Comparison of ENCODE assay signal across 5 mouse cellular contexts in the genomic region with DNA sequence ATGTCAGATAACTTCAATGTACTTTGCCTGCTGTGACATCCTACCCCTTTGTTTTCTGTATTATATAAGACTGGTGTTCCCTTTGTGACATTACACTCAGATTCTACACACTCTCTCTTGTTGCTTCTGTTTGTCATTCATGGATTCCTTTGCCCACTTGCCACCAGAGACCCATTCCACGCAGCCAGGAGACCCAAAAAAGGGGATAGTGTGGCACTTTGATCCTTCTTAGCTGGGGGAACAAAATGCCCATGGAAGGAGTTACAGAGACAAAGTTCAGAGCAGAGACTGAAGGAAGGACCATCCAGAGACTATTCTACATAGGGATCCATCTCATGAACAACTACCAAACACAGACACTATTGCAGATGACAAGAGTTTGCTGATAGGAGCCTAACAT. TPM values are rescaled to one million over a fixed set of nuclear protein-coding genes. Genes with fewer than 3 reads are reported as not detected.
DNase-seq lines count a peak whose midpoint lies in the region; ATAC-seq and TF ChIP-seq lines count a peak whose summit lies in the region.
"Not testable (repeated sequence)": the region's sequence is repeated elsewhere in the genome, so short reads cannot be mapped to it uniquely, and the experiment has no call there.

No protein-coding gene starts in this region.

- not testable (repeated sequence) for H3K36me3 ChIP-seq in intestine, embryonic 14.5 days (ENCODE audit: control insufficient read depth, insufficient read depth, low read length); liver, postnatal 0 days (replicated peaks; ENCODE audit: insufficient read depth, low read length)

- H3K4me3 ChIP-seq in intestine, embryonic 14.5 days (ENCODE audit: low read depth, low read length); liver, postnatal 0 days (ENCODE audit: low read depth, low read length): not testable (repeated sequence)

- not testable (repeated sequence) for H3K4me1 ChIP-seq in intestine, embryonic 14.5 days (replicated peaks; ENCODE audit: control insufficient read depth, insufficient read depth, low read length); liver, postnatal 0 days (ENCODE audit: insufficient read depth)

- WGBS in intestine, embryonic 14.5 days, result 62% methylated on average over 1 of the region's 1 CpGs
- WGBS in liver, postnatal 0 days (ENCODE audit: insufficient replicate concordance), result 49% methylated on average over 1 of the region's 1 CpGs

- H3K9ac ChIP-seq in intestine, embryonic 14.5 days (ENCODE audit: low read length); liver, postnatal 0 days (replicated peaks): not testable (repeated sequence)

- not testable (repeated sequence) for TF ChIP-seq EP300 in liver, postnatal 0 days (IDR thresholded peaks at IDR 0.05; ENCODE audit: low read depth)

- not testable (repeated sequence) for H3K9me3 ChIP-seq in intestine, embryonic 14.5 days (ENCODE audit: control insufficient read depth, low read length); liver, postnatal 0 days (ENCODE audit: low read length)

- H3K27ac ChIP-seq in intestine, embryonic 14.5 days (ENCODE audit: low read depth); liver, postnatal 0 days (ENCODE audit: low read depth): not testable (repeated sequence)

- H3K27me3 ChIP-seq in intestine, embryonic 14.5 days (replicated peaks; ENCODE audit: control insufficient read depth, insufficient read depth, low read length); liver, postnatal 0 days (ENCODE audit: insufficient read depth, low read length): not testable (repeated sequence)

- TF ChIP-seq CTCF in liver, postnatal 0 days (IDR thresholded peaks at IDR 0.05; ENCODE audit: low read depth), result not testable (repeated sequence)

- DNase-seq in embryo, embryonic 10 days (ENCODE audit: low spot score), result peak; percentile 2
- peak; percentile 83 for DNase-seq in heart, adult 11 months
- DNase-seq in intestine, embryonic 14.5 days (ENCODE audit: low spot score), result peak; percentile 46
- DNase-seq in liver, postnatal 0 days, result peak; percentile 12
- DNase-seq in neural tube, embryonic 10.5 days (ENCODE audit: extremely low spot score, low spot score), result peak; percentile 9

- not testable (repeated sequence) for H3K4me2 ChIP-seq in intestine, embryonic 14.5 days (ENCODE audit: low read length); liver, postnatal 0 days (ENCODE audit: low read depth, low read length)

- ATAC-seq in intestine, embryonic 14.5 days (replicated peaks; ENCODE audit: low FRiP score, low TSS enrichment, low read depth); liver, postnatal 0 days: not testable (repeated sequence)

RNA-seq across cellular contexts. Expression of gene Zfp709, which starts 59.1 kb away (rescaled TPM):
- polyA plus RNA-seq in intestine, embryonic 14.5 days (2014; fragmentation: Nextera tagmentation; extraction: Ambion mirVana), result 5.8 and 6.9 TPM in 2 replicates
- 1.8 and 1.9 TPM in 2 replicates for polyA plus RNA-seq in liver, postnatal 0 days (2015; fragmentation: Nextera tagmentation; extraction: Ambion mirVana)

Comparison
In these comparisons a context has a peak if more than half of its experiments do, and no peak if none do; other contexts are left out.
1. DNase-seq: peak in every context shown above with its lines; median percentile 83 in heart, adult 11 months; 46 in intestine, embryonic 14.5 days; 12 in liver, postnatal 0 days; 9 in neural tube, embryonic 10.5 days; 2 in embryo, embryonic 10 days.